Mouse (Mus musculus): Measurements from ENCODE around the gene Sipa1l2.

Sipa1l2 gene

DNA sequence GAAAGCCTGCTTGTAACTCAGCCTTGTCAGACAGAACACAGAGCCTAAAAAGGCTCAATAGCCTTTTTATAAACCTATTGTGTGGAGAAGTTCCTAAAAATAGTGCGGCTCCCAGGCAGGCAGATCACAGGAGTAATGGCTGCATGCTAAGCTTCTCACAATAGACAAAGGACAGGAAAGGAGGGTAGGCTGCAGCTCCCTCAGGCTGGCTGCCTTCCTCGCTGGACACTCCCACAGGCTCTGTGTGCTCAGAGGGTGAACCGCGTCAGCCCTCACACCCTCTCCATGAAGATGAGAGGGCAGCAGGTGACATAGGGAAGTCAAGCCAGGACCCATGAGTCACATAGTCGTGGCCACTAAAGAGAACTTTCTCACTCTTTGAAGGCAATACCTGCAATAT lies 55.7 kb downstream of the Sipa1l2 start:
- no peak for DNase-seq (ENCODE audit: low spot score)

DNA sequence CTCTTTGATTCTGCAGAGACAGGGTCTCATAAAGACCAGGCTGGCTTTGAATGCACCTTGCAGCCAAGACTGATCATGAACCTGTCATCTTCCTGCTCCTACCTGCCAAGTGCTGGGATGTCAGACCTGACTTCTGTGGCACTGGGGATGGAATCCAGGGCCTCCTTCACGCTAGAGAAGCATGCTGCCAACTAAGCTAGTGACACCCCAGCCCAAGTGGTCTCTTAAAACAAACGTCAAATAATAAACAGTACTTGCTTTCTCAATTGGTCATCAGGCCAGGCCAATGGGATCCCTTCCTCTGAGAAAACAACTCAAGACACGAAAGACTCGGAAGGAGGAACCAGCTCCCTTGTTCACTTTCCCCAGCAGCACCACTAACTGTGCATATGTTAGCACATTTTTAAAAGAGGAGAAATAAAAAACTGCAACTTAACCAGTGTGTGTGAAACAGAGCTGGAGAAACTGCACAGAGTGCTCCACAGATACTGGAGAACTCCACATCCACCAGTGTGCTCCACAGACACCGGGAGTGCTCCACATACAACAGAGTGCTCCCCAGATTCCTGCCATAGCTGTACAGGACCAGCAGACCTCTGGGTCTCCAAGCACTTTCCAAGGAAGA lies 56.3 kb downstream of the Sipa1l2 start:
- DNase-seq (ENCODE audit: low spot score): no peak

GRCm38 (mm10) chr8:125512561-125512960 lies 57.0 kb downstream of the Sipa1l2 start:
- DNase-seq (ENCODE audit: low spot score): no peak

DNA sequence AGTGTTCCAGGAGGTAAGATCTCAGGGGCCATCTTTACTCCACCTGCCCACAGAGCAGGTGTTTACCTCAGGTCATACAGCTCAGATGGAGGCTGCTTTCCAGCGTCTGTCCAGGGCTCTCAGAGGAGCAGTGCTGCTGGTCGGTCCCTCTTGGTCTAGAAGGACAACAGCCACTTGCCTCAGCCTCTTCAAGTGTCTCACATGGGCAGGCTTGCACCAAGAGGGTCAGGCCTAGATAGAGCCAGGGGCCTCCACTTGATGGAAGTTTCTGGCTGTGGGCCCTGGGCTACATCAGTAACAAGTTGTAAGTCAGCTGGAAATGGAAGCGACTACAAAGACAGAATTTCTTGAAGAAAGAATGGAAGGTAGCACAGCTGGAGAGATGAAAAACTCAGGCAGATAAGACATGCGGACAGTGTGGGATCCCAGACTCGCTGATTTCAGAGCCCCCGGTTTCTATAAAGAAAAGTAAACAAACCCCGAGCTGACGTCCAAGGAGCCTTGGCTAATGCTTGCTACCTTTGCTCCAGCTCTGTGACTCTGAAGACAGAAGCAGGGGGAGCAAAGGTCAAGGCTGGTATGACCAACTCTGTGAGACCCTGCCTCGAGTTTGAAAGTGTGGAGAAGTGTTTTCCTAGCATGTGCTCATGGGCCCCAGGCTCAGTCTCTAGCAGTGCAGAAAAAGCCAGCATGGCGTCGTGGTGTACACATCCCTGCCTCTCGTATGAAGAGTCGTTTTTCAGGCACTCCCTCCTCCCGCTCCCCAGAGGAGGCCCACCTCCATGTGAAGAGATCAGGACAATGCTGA lies 58.5 kb downstream of the Sipa1l2 start:
- no peak for DNase-seq (ENCODE audit: low spot score)

GRCm38 (mm10) chr8:125509776-125510175 lies 59.8 kb downstream of the Sipa1l2 start:
- no peak for DNase-seq (ENCODE audit: low spot score)

GRCm38 (mm10) chr8:125509175-125509574 lies 60.4 kb downstream of the Sipa1l2 start:
- DNase-seq (ENCODE audit: low spot score): no peak

GRCm38 (mm10) chr8:125507291-125507690 lies 62.3 kb downstream of the Sipa1l2 start:
- DNase-seq (ENCODE audit: low spot score): no peak

- DNase-seq (ENCODE audit: low spot score): no peak
These were observed 64.9 kb downstream of the Sipa1l2 start for GRCm38 (mm10) chr8:125504605-125505257.

GRCm38 (mm10) chr8:125503808-125504207 lies 65.8 kb downstream of the Sipa1l2 start:
- DNase-seq (ENCODE audit: low spot score): no peak

- no peak for DNase-seq (ENCODE audit: low spot score)
These were observed 66.8 kb downstream of the Sipa1l2 start for GRCm38 (mm10) chr8:125502828-125503227.

GRCm38 (mm10) chr8:125500005-125500404 lies 69.6 kb downstream of the Sipa1l2 start:
- no peak for DNase-seq (ENCODE audit: low spot score)

DNA sequence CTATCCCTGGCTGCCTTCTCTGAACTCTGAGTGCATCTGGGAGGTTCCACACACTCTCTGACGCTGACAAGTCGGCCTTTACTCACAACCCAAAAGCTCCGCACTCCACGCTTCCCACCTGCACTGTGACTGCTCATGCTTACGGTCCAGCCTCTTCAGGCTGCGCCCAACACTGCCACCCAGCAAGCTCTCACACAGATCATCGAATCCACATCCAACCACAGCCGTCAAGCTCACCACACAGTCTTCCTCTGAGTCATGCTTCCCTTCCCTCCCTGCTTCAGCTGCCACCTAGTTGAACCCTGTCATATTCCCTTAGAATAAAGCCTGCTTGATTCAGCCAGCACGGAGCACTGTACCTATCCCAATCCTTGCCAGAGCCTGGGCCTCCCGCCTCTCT lies 71.1 kb downstream of the Sipa1l2 start:
- DNase-seq (ENCODE audit: low spot score): no peak

- DNase-seq (ENCODE audit: low spot score): no peak
These were observed 74.1 kb downstream of the Sipa1l2 start for GRCm38 (mm10) chr8:125495545-125495944.

DNA sequence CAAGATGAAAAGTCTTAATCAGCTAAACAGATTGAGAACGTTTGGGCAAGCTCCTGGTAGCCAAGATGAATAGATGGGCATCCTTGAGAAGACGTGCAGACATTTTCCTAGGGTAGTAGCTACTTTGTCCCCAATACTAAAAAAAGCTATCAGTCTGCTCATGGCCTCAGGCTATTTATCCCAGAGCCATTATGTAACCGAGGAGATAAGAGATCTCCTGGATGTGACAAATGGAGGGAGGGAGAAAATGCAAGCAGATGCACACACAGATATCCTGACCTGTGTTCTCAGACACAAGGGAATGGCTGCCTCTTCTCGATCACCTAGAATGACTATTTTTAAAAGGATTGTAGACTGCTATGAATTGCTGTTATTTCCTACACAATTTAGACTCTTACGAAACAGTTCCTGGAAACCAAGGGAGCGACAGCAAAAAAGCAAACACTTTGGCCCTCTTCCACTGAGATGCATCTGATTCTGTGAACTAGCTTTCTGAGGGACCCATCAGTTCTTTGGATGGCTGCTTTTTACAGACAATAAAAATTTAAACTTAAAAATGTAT lies 76.3 kb downstream of the Sipa1l2 start:
- DNase-seq (ENCODE audit: low spot score): no peak

- DNase-seq (ENCODE audit: low spot score): no peak
These were observed 77.2 kb downstream of the Sipa1l2 start for GRCm38 (mm10) chr8:125492416-125492815.

DNA sequence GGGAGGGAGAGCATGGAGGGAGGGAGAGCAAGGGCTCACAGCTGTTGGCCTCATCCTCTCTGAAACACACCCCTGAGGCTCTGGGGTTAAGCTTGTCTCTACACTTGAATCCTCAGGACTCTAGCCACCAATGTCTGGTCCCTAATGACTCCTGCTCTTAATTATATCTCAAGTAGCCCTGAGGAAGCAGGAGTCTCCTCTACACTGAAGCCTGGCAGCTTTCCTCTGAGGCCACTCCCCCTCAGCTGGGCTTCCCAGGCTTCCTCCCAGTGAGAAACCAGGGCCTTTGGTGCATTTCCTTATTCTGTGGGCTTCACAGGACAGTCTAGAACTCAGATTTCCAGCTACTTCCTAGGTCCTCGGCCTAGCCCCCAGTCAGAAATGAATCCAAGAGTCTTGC lies 80.9 kb downstream of the Sipa1l2 start:
- DNase-seq (ENCODE audit: low spot score): no peak

DNA sequence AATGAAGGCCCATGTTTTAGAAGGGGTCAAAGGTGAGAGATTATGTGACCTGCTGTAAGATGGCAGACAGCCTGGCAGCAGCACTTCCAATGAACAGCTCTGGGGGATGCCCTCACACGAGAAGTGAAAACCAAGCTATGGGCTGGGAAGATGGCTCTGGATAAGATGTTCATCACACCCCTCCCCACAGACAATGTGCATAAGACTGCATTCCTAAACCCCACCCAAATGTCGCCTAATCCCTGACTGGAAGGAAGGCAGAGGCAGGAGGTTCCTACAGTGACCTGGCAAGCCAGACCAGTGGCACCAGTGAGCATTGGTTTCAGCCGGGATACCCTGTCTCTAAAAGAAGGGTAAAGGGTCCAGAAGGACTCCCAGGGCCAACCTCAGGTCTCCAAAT lies 83.9 kb downstream of the Sipa1l2 start:
- no peak for DNase-seq (ENCODE audit: low spot score)

- DNase-seq (ENCODE audit: low spot score): no peak
These were observed 84.9 kb downstream of the Sipa1l2 start for GRCm38 (mm10) chr8:125484530-125485196.

GRCm38 (mm10) chr8:125482491-125483096 lies 87.0 kb downstream of the Sipa1l2 start:
- DNase-seq (ENCODE audit: low spot score): no peak

- DNase-seq (ENCODE audit: low spot score): no peak
These were observed 94.7 kb downstream of the Sipa1l2 start for GRCm38 (mm10) chr8:125474876-125475275.

GRCm38 (mm10) chr8:125471374-125471773 lies 98.2 kb downstream of the Sipa1l2 start:
- no peak for DNase-seq (ENCODE audit: low spot score)
